Mouse (Mus musculus) frontal cortex, postnatal 25 days (tissue): ENCODE data around the gene Notch3.

ENCODE experiments used
- DNase-seq, 2 experiments: peaks; one replicate each; pipeline ENCODE4 v3.0.0; 2022; ENCODE audit warnings: low spot score in 2 of 2

The Notch3 gene

GRCm38 (mm10) chr17:32097676-32098075 lies 69.0 kb downstream of the Notch3 start:
- no peak for DNase-seq

DNA sequence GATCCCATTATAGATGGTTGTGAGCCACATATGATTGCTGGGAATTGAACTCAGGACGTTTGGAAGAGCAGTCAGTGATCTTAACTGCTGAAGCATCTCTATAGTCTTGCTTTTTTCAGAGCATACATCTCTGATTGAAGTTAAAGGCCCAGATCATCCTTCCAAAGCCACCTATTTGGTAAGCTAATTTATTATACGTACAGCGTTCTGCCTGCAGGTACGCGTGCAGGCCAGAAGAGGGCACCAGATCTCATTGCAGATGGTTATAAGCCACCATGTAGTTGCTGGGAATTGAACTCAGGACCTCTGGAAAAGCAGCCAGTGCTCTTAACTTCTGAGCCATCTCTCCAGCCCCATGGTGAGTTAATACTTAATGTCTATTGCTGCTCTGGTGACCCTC lies 73.8 kb downstream of the Notch3 start:
- no peak for DNase-seq

DNA sequence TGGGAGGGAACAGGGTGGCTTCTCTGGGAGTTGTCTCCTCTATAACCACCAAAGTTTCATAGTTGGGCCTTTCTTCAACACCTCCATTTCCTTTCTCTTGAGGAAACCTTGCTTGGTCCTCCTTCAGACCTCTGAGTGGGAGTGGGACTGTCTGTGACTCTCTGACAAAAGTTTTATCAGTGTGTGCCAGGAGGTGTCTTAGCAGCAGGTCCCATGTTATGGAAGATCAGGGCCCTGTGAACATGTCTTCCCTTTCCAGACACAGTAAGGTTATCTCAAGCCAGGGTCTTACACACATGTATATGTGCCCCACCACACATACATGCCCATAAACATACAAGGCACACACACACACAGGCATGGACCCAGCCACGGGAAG lies 74.4 kb downstream of the Notch3 start:
- no peak for DNase-seq

DNA sequence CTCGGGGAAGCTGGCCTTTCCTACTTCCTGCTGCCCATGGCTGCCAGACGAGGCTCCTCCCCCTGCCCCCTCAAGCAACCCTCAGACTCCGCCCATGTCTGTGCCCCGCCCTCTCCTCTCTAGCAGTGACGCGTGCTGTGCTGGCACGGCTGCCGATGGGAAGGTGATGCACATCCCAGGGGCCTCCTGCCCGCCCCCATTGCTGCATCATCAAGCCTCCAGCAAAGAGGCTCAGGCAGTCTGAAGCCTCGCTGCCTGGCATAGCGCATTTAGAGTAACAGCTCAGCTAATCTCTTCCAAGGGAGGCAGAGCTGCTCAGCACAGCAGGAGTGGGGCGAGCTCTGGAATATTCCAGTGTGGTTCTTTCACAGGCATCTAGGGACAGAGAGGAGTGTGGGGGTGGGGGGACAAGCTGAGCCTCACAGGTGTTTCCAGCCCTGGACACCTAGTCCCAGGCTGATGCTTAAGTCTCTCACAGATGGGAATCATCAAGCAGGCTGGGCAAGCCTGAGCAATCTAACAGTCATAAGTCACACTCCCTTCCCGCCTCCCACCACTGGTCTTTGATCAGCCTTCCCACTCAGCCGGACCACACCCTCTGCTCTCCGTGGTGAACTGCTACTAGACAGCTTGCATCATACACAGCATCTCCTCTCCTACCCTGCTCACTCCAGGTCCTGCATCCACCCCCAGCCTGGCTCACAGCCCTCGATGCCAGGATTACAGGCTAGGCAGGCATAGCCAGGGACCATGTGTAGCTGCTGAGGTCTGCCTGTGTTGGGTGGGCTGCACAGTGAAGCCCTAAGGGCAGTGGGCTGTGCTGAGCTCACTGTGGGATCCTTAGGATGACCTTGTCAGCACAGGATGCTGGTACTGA lies 75.0 kb downstream of the Notch3 start:
- peak; percentile 38 to 57 for DNase-seq

DNA sequence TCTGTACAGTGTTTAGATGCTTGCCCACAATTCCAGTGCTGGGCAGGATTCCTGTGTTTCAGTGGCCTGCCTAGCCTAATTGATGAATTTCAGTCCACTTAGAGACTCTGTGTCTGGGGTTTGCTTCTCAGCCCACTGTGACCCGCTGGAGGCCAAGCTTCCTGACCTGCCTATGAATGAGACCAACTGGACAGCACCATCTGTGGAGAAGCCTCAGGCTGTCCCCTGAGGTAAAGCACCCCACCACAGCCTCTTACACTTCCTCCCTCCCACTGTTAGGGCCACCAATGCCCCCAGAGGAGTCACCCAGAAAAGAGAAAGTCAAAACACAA lies 75.7 kb downstream of the Notch3 start:
- DNase-seq, result no peak

DNA sequence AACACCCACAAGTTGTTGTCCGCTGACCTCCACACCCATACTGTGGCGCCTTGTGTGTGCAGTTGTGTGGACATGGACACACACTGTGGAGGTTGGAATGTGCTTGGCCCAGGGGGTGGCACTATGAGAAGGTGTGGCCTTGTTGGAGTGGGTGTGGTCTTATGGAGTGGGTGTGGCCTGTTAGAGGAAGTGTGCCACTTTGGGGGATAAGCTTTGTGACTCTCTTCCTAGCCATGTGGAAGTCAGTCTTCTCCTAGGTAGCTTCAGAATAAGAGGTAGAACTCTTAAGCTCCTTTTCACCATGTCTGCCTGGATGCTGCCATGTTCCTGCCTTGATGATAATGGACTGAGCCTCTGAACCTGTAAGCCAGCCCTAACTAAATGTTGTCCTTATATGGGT lies 79.6 kb downstream of the Notch3 start:
- DNase-seq, result no peak

GRCm38 (mm10) chr17:32083351-32083750 lies 83.3 kb downstream of the Notch3 start:
- no peak for DNase-seq

DNA sequence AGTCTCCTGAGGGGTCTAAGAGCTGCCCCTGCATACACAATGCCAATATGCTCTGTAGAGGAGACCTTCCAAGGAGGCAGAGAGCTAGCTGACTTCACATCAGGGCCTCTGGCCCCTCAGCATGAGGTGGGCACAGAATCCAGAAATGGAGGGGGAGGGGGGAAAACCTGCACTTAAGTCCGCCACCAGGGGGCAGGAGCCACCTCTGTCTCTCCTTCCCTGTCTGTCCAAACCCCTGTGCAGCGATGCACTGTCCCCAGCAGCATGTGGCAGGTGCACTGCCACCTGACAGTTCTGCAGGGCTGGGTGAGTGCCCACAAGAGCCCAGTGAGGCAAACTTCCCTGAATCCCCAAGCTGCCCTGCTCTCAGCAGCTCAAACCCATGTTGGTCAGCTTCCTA lies 91.5 kb downstream of the Notch3 start:
- peak in 1 of 2 experiments; percentile 29 for DNase-seq

- DNase-seq, result no peak
Measured at GRCm38 (mm10) chr17:32074658-32075057, 92.0 kb downstream of the Notch3 start.

GRCm38 (mm10) chr17:32073359-32073758 lies 93.3 kb downstream of the Notch3 start:
- DNase-seq, result peak; percentile 79 to 84
